Mouse (Mus musculus) embryonic facial prominence, embryonic 11.5 days (tissue): ENCODE data around the gene Sfpq. TPM values are rescaled to one million over a fixed set of nuclear protein-coding genes. Genes with fewer than 3 reads are reported as not detected.
"Not testable (repeated sequence)": the region's sequence is repeated elsewhere in the genome, so short reads cannot be mapped to it uniquely, and the experiment has no call there.

Experiments
- ATAC-seq: fragments of 200-750 bp; cut with Nextera tagmentation; replicated peaks from 2 replicates; pipeline ENCODE4 v1.8.0; 2017; ENCODE audit warnings: low read depth; ENCODE audit not compliant: insufficient number of reproducible peaks, low FRiP score, low TSS enrichment
- DNase-seq: peaks from one replicate; pipeline ENCODE4 v3.0.0-alpha.2; 2015; ENCODE audit warnings: low spot score
- H3K27ac ChIP-seq: fragments of 300-500 bp; sonication (generic); replicated peaks from 2 replicates; pipeline ENCODE4 v1.5.1; 2014; ENCODE audit warnings: mild to moderate bottlenecking, low read depth, low read length, control low read depth
- H3K27me3 ChIP-seq: fragments of 300-500 bp; sonication (generic); 2 replicates; pipeline ENCODE4 v1.6.1; 2014; ENCODE audit warnings: mild to moderate bottlenecking, low read length, moderate library complexity, mixed read lengths; ENCODE audit not compliant: control insufficient read depth, insufficient read depth
- H3K36me3 ChIP-seq: fragments of 300-500 bp; sonication (generic); replicated peaks from 2 replicates; pipeline ENCODE4 v1.6.1; 2014; ENCODE audit warnings: low read depth, mild to moderate bottlenecking, low read length, moderate library complexity, mixed read lengths; ENCODE audit not compliant: control insufficient read depth, insufficient read depth
- H3K4me1 ChIP-seq: fragments of 300-500 bp; sonication (generic); 2 replicates; pipeline ENCODE4 v1.6.1; 2014; ENCODE audit warnings: low read length, mixed read lengths; ENCODE audit not compliant: control insufficient read depth, insufficient read depth
- H3K4me2 ChIP-seq: fragments of 300-500 bp; sonication (generic); 2 replicates; pipeline ENCODE4 v1.6.1; 2014; ENCODE audit warnings: low read depth, mild to moderate bottlenecking, control low read depth, low read length, moderate library complexity
- H3K4me3 ChIP-seq: fragments of 300-500 bp; sonication (generic); 2 replicates; pipeline ENCODE4 v1.5.1; 2014; ENCODE audit warnings: low read depth, low read length, control low read depth
- H3K9ac ChIP-seq: fragments of 300-500 bp; sonication (generic); replicated peaks from 2 replicates; pipeline ENCODE4 v1.6.1; 2014; ENCODE audit warnings: mild to moderate bottlenecking, control low read depth, low read length
- H3K9me3 ChIP-seq: fragments of 300-500 bp; sonication (generic); replicated peaks from 2 replicates; pipeline ENCODE4 v1.6.1; 2016; ENCODE audit warnings: mild to moderate bottlenecking, low read length, inconsistent platforms, mixed read lengths; ENCODE audit not compliant: control insufficient read depth
- WGBS: fragments of 180-500 bp; shearing (Covaris S2); extraction: QIAGEN DNeasy Blood & Tissue Kit; methylation state at CpG from one replicate; pipeline ENCODE4 v1.1.7; 2014; 5-methylcytosine and 5-hydroxymethylcytosine counted together
- polyA plus RNA-seq: library from polyadenylated mRNA; unstranded; fragments of >200 nt; fragmentation: Nextera tagmentation; extraction: Ambion mirVana; gene quantifications from 2 replicates; pipeline ENCODE4 v1.2.1, GENCODE M21; 2014

Sfpq gene
- polyA plus RNA-seq = 158 and 194 TPM in 2 replicates

GRCm38 (mm10) chr4:127021151-127021945 is at the start of gene Sfpq:
Sfpq (plus strand) TSS chr4:127021324.
- H3K9me3 ChIP-seq = no peaks in the 10 kb centered on the region
- H3K27me3 ChIP-seq = no peaks in the 10 kb centered on the region
- H3K9ac ChIP-seq = peak within 1 kb of the TSS; percentile 100
- H3K27ac ChIP-seq = peak within 1 kb of the TSS; percentile 98
- ATAC-seq = peak; percentile 97
- peak within 1 kb of the TSS; percentile 19; the same call in 1 of the 2 replicates for H3K4me2 ChIP-seq
- H3K36me3 ChIP-seq = peaks cover 7% of the 10 kb centered on the region
- H3K4me3 ChIP-seq = peak within 1 kb of the TSS; percentile 100
- peak; percentile 100 for DNase-seq
- no peaks in the 10 kb centered on the region for H3K4me1 ChIP-seq
- 0% methylated on average over 44 of the region's 87 CpGs for WGBS

- no peak overlapping the region for H3K9ac ChIP-seq
- no peak overlapping the region for H3K4me3 ChIP-seq
- no peaks in the 10 kb centered on the region for H3K36me3 ChIP-seq
- DNase-seq (peak; percentile 26), ATAC-seq (no peak)
- no peak overlapping the region for H3K4me2 ChIP-seq
- no peak overlapping the region for H3K27ac ChIP-seq
- no peaks in the 10 kb centered on the region for H3K27me3 ChIP-seq
- H3K9me3 ChIP-seq = no peaks in the 10 kb centered on the region
- H3K4me1 ChIP-seq = no peaks in the 10 kb centered on the region
These were observed 43.7 kb upstream of the Sfpq start for GRCm38 (mm10) chr4:126977467-126977866.

- no peak for ATAC-seq
- DNase-seq = no peak
- H3K36me3 ChIP-seq = no peaks in the 10 kb centered on the region
- WGBS = 83% methylated on average over 3 of the region's 3 CpGs
- H3K9ac ChIP-seq = no peak overlapping the region
- H3K4me3 ChIP-seq = no peak overlapping the region
- no peaks in the 10 kb centered on the region for H3K27me3 ChIP-seq
- H3K27ac ChIP-seq = no peak overlapping the region
- H3K9me3 ChIP-seq = no peaks in the 10 kb centered on the region
- H3K4me2 ChIP-seq = no peak overlapping the region
- H3K4me1 ChIP-seq = no peaks in the 10 kb centered on the region
These were observed 42.4 kb upstream of the Sfpq start for GRCm38 (mm10) chr4:126978706-126979105.

GRCm38 (mm10) chr4:126983321-126983720 is 37.8 kb upstream of the Sfpq start:
- no peak overlapping the region for H3K4me2 ChIP-seq
- whole genome bisulfite sequencing = 75% methylated on average over 3 of the region's 3 CpGs
- H3K27ac ChIP-seq = no peak overlapping the region
- H3K9ac ChIP-seq = no peak overlapping the region
- ATAC-seq = no peak
- no peaks in the 10 kb centered on the region for H3K27me3 ChIP-seq
- H3K4me1 ChIP-seq = no peaks in the 10 kb centered on the region
- H3K9me3 ChIP-seq = no peaks in the 10 kb centered on the region
- DNase-seq = no peak
- H3K36me3 ChIP-seq = no peaks in the 10 kb centered on the region
- no peak overlapping the region for H3K4me3 ChIP-seq

GRCm38 (mm10) chr4:126983736-126984525 is 37.2 kb upstream of the Sfpq start:
- not testable (repeated sequence) for H3K27me3 ChIP-seq, H3K27ac ChIP-seq, H3K4me1 ChIP-seq, H3K4me2 ChIP-seq, H3K9ac ChIP-seq, DNase-seq, H3K4me3 ChIP-seq, ATAC-seq, H3K9me3 ChIP-seq, H3K36me3 ChIP-seq
- WGBS = 81% methylated on average over 12 of the region's 13 CpGs

GRCm38 (mm10) chr4:126986768-126987167 is 34.4 kb upstream of the Sfpq start:
- Histone ChIP-seq H3K4me3 (no peak overlapping the region), H3K9me3 (no peaks in the 10 kb centered on the region), H3K27ac (no peak overlapping the region), H3K27me3 (no peaks in the 10 kb centered on the region), H3K4me1 (no peaks in the 10 kb centered on the region), H3K4me2 (no peak overlapping the region), H3K9ac (no peak overlapping the region), H3K36me3 (no peaks in the 10 kb centered on the region)
- ATAC-seq (no peak), DNase-seq (no peak)
- 80% methylated on average over 5 of the region's 5 CpGs for WGBS

- WGBS = 76% methylated on average over 4 of the region's 4 CpGs
These were observed 32.6 kb upstream of the Sfpq start for GRCm38 (mm10) chr4:126988503-126988902.

GRCm38 (mm10) chr4:126990553-126990952 is 30.6 kb upstream of the Sfpq start:
- Histone ChIP-seq H3K4me3 (no peak overlapping the region), H3K4me1 (no peaks in the 10 kb centered on the region), H3K36me3 (no peaks in the 10 kb centered on the region), H3K4me2 (no peak overlapping the region), H3K27ac (no peak overlapping the region), H3K9ac (no peak overlapping the region), H3K27me3 (no peaks in the 10 kb centered on the region), H3K9me3 (no peaks in the 10 kb centered on the region)
- DNase-seq (no peak), ATAC-seq (no peak)

More at GRCm38 (mm10) chr4:126988503-126988902, 32.6 kb upstream of the Sfpq start:
- Histone ChIP-seq H3K9me3 (no peaks in the 10 kb centered on the region), H3K27ac (no peak overlapping the region), H3K9ac (no peak overlapping the region), H3K4me1 (no peaks in the 10 kb centered on the region), H3K4me2 (no peak overlapping the region), H3K27me3 (no peaks in the 10 kb centered on the region), H3K4me3 (no peak overlapping the region), H3K36me3 (no peaks in the 10 kb centered on the region)
- DNase-seq = no peak
- no peak for ATAC-seq
